ENCODE assay signal across 11 mouse cellular contexts in genomic region chr19:9033412-9034340, GRCm38 (mm10). TPM values are rescaled to one million over a fixed set of nuclear protein-coding genes. Genes with fewer than 3 reads are reported as not detected.
DNase-seq lines count a peak whose midpoint lies in the region; ATAC-seq and TF ChIP-seq lines count a peak whose summit lies in the region.
"Had no signal": no experiment of that assay in that cellular context is flagged by ENCODE, and none has a peak within 500 bp of the region (broad histone marks: within the 10 kb centered on the region; RNA-seq: fewer than 3 reads in every experiment).

No protein-coding gene starts in this region.

- H3K4me2 ChIP-seq in heart, embryonic 13.5 days = no peak overlapping the region
- H3K4me2 ChIP-seq in lung, embryonic 15.5 days = no peak overlapping the region
- H3K4me2 ChIP-seq: lung, embryonic 14.5 days had no signal

- H3K9ac ChIP-seq in heart, embryonic 13.5 days = 0 out of 2 replicates have a peak overlapping the region, but pooled peaks have one; percentile 5
- no peak overlapping the region for H3K9ac ChIP-seq in lung, embryonic 15.5 days
- H3K9ac ChIP-seq: lung, embryonic 14.5 days had no signal

- H3K27me3 ChIP-seq in heart, embryonic 13.5 days (replicated peaks) = no peaks in the 10 kb centered on the region
- H3K27me3 ChIP-seq in G1E (ENCODE audit: insufficient read depth, low read length) = peaks cover 10% of the 10 kb centered on the region
- no peaks in the 10 kb centered on the region for H3K27me3 ChIP-seq in lung, embryonic 15.5 days

- H3K4me3 ChIP-seq in heart, embryonic 13.5 days = no peak overlapping the region
- no peak overlapping the region for H3K4me3 ChIP-seq in G1E (ENCODE audit: low read depth, low read length)
- no peak overlapping the region for H3K4me3 ChIP-seq in lung, embryonic 15.5 days

- H3K36me3 ChIP-seq in heart, embryonic 13.5 days = no peaks in the 10 kb centered on the region
- H3K36me3 ChIP-seq in G1E (replicated peaks) = no peaks in the 10 kb centered on the region
- no peaks in the 10 kb centered on the region for H3K36me3 ChIP-seq in lung, embryonic 15.5 days

- H3K9me3 ChIP-seq in heart, embryonic 13.5 days = no peaks in the 10 kb centered on the region
- no peaks in the 10 kb centered on the region for H3K9me3 ChIP-seq in G1E (replicated peaks)
- H3K9me3 ChIP-seq in lung, embryonic 15.5 days = no peaks in the 10 kb centered on the region

- H3K27ac ChIP-seq in heart, embryonic 13.5 days (replicated peaks) = peak overlapping the region; percentile 46; the same call in 1 of the 2 replicates
- H3K27ac ChIP-seq in lung, embryonic 15.5 days = no peak overlapping the region

- WGBS in heart, embryonic 13.5 days = 51% methylated on average over 9 of the region's 9 CpGs
- WGBS in lung, embryonic 15.5 days = 42% methylated on average over 9 of the region's 9 CpGs

- no peak for ATAC-seq in heart, embryonic 13.5 days (ENCODE audit: extremely low read depth, insufficient number of reproducible peaks, low FRiP score, low TSS enrichment)
- peak; percentile 77 for ATAC-seq in G1E (ENCODE audit: extremely low read depth, insufficient number of reproducible peaks, low FRiP score, poor library complexity, severe bottlenecking)
- ATAC-seq in lung, embryonic 15.5 days (ENCODE audit: borderline replicate concordance, extremely low read depth, low FRiP score, low TSS enrichment) = peak; percentile 69; the same call in 1 of the 2 replicates

- no peak for TF ChIP-seq CTCF in G1E (IDR thresholded peaks at IDR 0.05; ENCODE audit: low read depth, low read length)

- DNase-seq in heart, adult 8-10 months (ENCODE audit: low spot score) = no peak
- peak; percentile 49 for DNase-seq in G1E (ENCODE audit: low spot score)
- peak; percentile 99 for DNase-seq in fat pad, adult 2 months (ENCODE audit: extremely low read depth, low read depth, low spot score)
- no peak for DNase-seq in ovary, adult 18-20 months (ENCODE audit: low spot score)
- DNase-seq in frontal cortex, postnatal 25 days (ENCODE audit: low spot score in 2 of 2) = no peak
- DNase-seq in layer of hippocampus, adult 9-11 months = no peak
- DNase-seq: cerebellum, postnatal 36 days; lung, embryonic 14.5 days had no signal

- H3K4me1 ChIP-seq in heart, embryonic 13.5 days = peaks cover 43% of the 10 kb centered on the region
- peaks cover 50% of the 10 kb centered on the region for H3K4me1 ChIP-seq in G1E (ENCODE audit: insufficient read depth, low read depth, low read length)
- H3K4me1 ChIP-seq in lung, embryonic 15.5 days = peaks cover 9% of the 10 kb centered on the region

RNA-seq across cellular contexts. Expression of gene Ahnak, which starts 44.6 kb away (rescaled TPM):
- polyA plus RNA-seq in heart, embryonic 13.5 days (2015; fragmentation: Nextera tagmentation; extraction: Ambion mirVana) = 22.8 TPM in 2 replicates
- 100 to 1,000 TPM; 332 to 446 (median 375) TPM for total RNA-seq in heart, adult 8-10 months (2022)
- total RNA-seq in G1E (2014; fragmentation: Nextera tagmentation) (22.4 and 27.8 TPM in 2 replicates), G1E (2017) (100 and 124 TPM in 2 replicates)
- polyA plus RNA-seq in G1E (2012) = 5.9 and 10.4 TPM in 2 replicates
- 24.7 and 25.6 TPM in 2 replicates for polyA plus RNA-seq in lung, embryonic 15.5 days (2015; fragmentation: Nextera tagmentation; extraction: Ambion mirVana)

RNA-seq across cellular contexts. Expression of gene Scgb1a1, which starts 54.1 kb away (rescaled TPM):
- polyA plus RNA-seq in heart, embryonic 13.5 days (2015; fragmentation: Nextera tagmentation; extraction: Ambion mirVana) = not detected in 2 replicates
- 10 to 100 TPM in 1 of 4 experiments, not detected in 3; 44.8 TPM for total RNA-seq in heart, adult 8-10 months (2022)
- total RNA-seq in G1E (2014; fragmentation: Nextera tagmentation) = not detected in 2 replicates
- not detected in 2 replicates for total RNA-seq in G1E (2017)
- polyA plus RNA-seq in G1E (2012) = not detected in 2 replicates
- polyA plus RNA-seq in lung, embryonic 15.5 days (2015; fragmentation: Nextera tagmentation; extraction: Ambion mirVana) = 5.1 and 8.7 TPM in 2 replicates
- total RNA-seq: hematopoietic stem cell, adult 5-6 weeks had no signal
- polyA plus RNA-seq: lung, embryonic 14.5 days had no signal

Comparison
In these comparisons a context has a peak if more than half of its experiments do, and no peak if none do; other contexts are left out.
1. DNase-seq: peak in G1E (single experiment) and fat pad, adult 2 months (single experiment); none in heart, adult 8-10 months (single experiment), ovary, adult 18-20 months (single experiment), frontal cortex, postnatal 25 days (0 of 2) and layer of hippocampus, adult 9-11 months (single experiment).